Mouse (Mus musculus) heart, embryonic 11.5 days (tissue): Measurements from ENCODE around the gene Txk. TPM values are rescaled to one million over a fixed set of nuclear protein-coding genes. Genes with fewer than 3 reads are reported as not detected.

ENCODE experiments used
- ATAC-seq: fragments of 200-750 bp; cut with Nextera tagmentation; replicated peaks from 2 replicates; pipeline ENCODE4 v1.8.0; 2017; ENCODE audit warnings: moderate library complexity; ENCODE audit not compliant: insufficient number of reproducible peaks, low FRiP score, low TSS enrichment
- H3K27ac ChIP-seq: fragments of 300-500 bp; sonication (generic); 2 replicates; pipeline ENCODE4 v1.5.1; 2014; ENCODE audit warnings: mild to moderate bottlenecking, low read depth, low read length
- H3K27me3 ChIP-seq: fragments of 300-500 bp; sonication (generic); 2 replicates; pipeline ENCODE4 v1.6.1; 2014; ENCODE audit warnings: mild to moderate bottlenecking, low read length, mixed read lengths; ENCODE audit not compliant: control insufficient read depth, insufficient read depth
- H3K36me3 ChIP-seq: fragments of 300-500 bp; sonication (generic); 2 replicates; pipeline ENCODE4 v1.6.1; 2014; ENCODE audit warnings: mild to moderate bottlenecking, low read length, moderate library complexity, mixed read lengths; ENCODE audit not compliant: control insufficient read depth, insufficient read depth
- H3K4me1 ChIP-seq: fragments of 300-500 bp; sonication (generic); 2 replicates; pipeline ENCODE4 v1.6.1; 2014; ENCODE audit warnings: low read length; ENCODE audit not compliant: control insufficient read depth, insufficient read depth
- H3K4me2 ChIP-seq: fragments of 300-500 bp; sonication (generic); 2 replicates; pipeline ENCODE4 v1.6.1; 2014; ENCODE audit warnings: mild to moderate bottlenecking, moderate library complexity
- H3K4me3 ChIP-seq: fragments of 300-500 bp; sonication (generic); 2 replicates; pipeline ENCODE4 v1.5.1; 2014; ENCODE audit warnings: low read depth, low read length
- H3K9ac ChIP-seq: fragments of 300-500 bp; sonication (generic); 2 replicates; pipeline ENCODE4 v1.6.1; 2014; ENCODE audit warnings: mild to moderate bottlenecking, low read depth, low read length, moderate library complexity
- H3K9me3 ChIP-seq: fragments of 300-500 bp; sonication (generic); replicated peaks from 2 replicates; pipeline ENCODE4 v1.6.1; 2016; ENCODE audit warnings: low read length; ENCODE audit not compliant: control insufficient read depth
- WGBS: fragments of 180-500 bp; shearing (Covaris S2); extraction: QIAGEN DNeasy Blood & Tissue Kit; methylation state at CpG from one replicate; pipeline ENCODE4 v1.1.7; 2014; ENCODE audit not compliant: insufficient replicate concordance; 5-methylcytosine and 5-hydroxymethylcytosine counted together
- polyA plus RNA-seq: library from polyadenylated mRNA; unstranded; fragments of >200 nt; fragmentation: Nextera tagmentation; extraction: Ambion mirVana; gene quantifications from 2 replicates; pipeline ENCODE4 v1.2.1, GENCODE M21; 2014

Txk gene
- polyA plus RNA-seq, 1 experiment from 2014 or later, result 0.04 TPM

GRCm38 (mm10) chr5:72710572-72711278, 41.9 kb downstream of the Txk start:
- no peak for ATAC-seq
- Histone ChIP-seq H3K4me3 (no peak overlapping the region), H3K27ac (no peak overlapping the region), H3K36me3 (no peaks in the 10 kb centered on the region), H3K9me3 (no peaks in the 10 kb centered on the region; the same call in 1 of the 2 replicates), H3K4me2 (no peak overlapping the region), H3K9ac (no peak overlapping the region), H3K27me3 (no peaks in the 10 kb centered on the region), H3K4me1 (no peaks in the 10 kb centered on the region)
- WGBS, result 25% methylated on average over 4 of the region's 4 CpGs

- Histone ChIP-seq H3K4me3 (no peak overlapping the region), H3K4me1 (no peaks in the 10 kb centered on the region), H3K27me3 (no peaks in the 10 kb centered on the region), H3K4me2 (no peak overlapping the region), H3K27ac (no peak overlapping the region), H3K9me3 (no peaks in the 10 kb centered on the region; the same call in 1 of the 2 replicates), H3K36me3 (no peaks in the 10 kb centered on the region), H3K9ac (no peak overlapping the region)
- 82% methylated on average over 9 of the region's 9 CpGs for WGBS
- ATAC-seq, result no peak
Observed at GRCm38 (mm10) chr5:72709976-72710375, 42.6 kb downstream of the Txk start.

GRCm38 (mm10) chr5:72709451-72709850, 43.1 kb downstream of the Txk start:
- H3K4me2 ChIP-seq, result no peak overlapping the region
- H3K9me3 ChIP-seq, result no peaks in the 10 kb centered on the region; the same call in 1 of the 2 replicates
- no peak overlapping the region for H3K27ac ChIP-seq
- H3K36me3 ChIP-seq, result no peaks in the 10 kb centered on the region
- 84% methylated on average over 13 of the region's 13 CpGs for WGBS
- H3K4me3 ChIP-seq, result no peak overlapping the region
- H3K9ac ChIP-seq, result no peak overlapping the region
- no peaks in the 10 kb centered on the region for H3K27me3 ChIP-seq
- H3K4me1 ChIP-seq, result no peaks in the 10 kb centered on the region
- no peak for ATAC-seq

GRCm38 (mm10) chr5:72706722-72707121, 45.9 kb downstream of the Txk start:
- Histone ChIP-seq H3K4me2 (no peak overlapping the region), H3K36me3 (no peaks in the 10 kb centered on the region), H3K4me3 (no peak overlapping the region), H3K27me3 (no peaks in the 10 kb centered on the region), H3K4me1 (no peaks in the 10 kb centered on the region), H3K9me3 (no peaks in the 10 kb centered on the region; the same call in 1 of the 2 replicates), H3K9ac (no peak overlapping the region), H3K27ac (no peak overlapping the region)
- no peak for ATAC-seq
- WGBS, result 53% methylated on average over 10 of the region's 10 CpGs

GRCm38 (mm10) chr5:72706095-72706494, 46.5 kb downstream of the Txk start:
- H3K4me1 ChIP-seq, result no peaks in the 10 kb centered on the region
- 53% methylated on average over 10 of the region's 10 CpGs for WGBS
- no peak overlapping the region for H3K4me3 ChIP-seq
- no peak overlapping the region for H3K9ac ChIP-seq
- ATAC-seq, result no peak
- H3K27ac ChIP-seq, result no peak overlapping the region
- no peaks in the 10 kb centered on the region for H3K36me3 ChIP-seq
- no peak overlapping the region for H3K4me2 ChIP-seq
- H3K9me3 ChIP-seq, result no peaks in the 10 kb centered on the region; the same call in 1 of the 2 replicates
- H3K27me3 ChIP-seq, result no peaks in the 10 kb centered on the region

GRCm38 (mm10) chr5:72702202-72702601, 50.4 kb downstream of the Txk start:
- no peaks in the 10 kb centered on the region for H3K4me1 ChIP-seq
- no peak overlapping the region for H3K27ac ChIP-seq
- ATAC-seq, result no peak
- H3K9me3 ChIP-seq, result no peaks in the 10 kb centered on the region; the same call in 1 of the 2 replicates
- H3K4me2 ChIP-seq, result no peak overlapping the region
- H3K27me3 ChIP-seq, result no peaks in the 10 kb centered on the region
- H3K36me3 ChIP-seq, result no peaks in the 10 kb centered on the region
- no peak overlapping the region for H3K9ac ChIP-seq
- no peak overlapping the region for H3K4me3 ChIP-seq

GRCm38 (mm10) chr5:72699500-72699818, 53.1 kb downstream of the Txk start:
- Histone ChIP-seq H3K9ac (no peak overlapping the region), H3K4me1 (no peaks in the 10 kb centered on the region), H3K9me3 (no peaks in the 10 kb centered on the region), H3K4me3 (no peak overlapping the region), H3K36me3 (no peaks in the 10 kb centered on the region), H3K27me3 (no peaks in the 10 kb centered on the region), H3K4me2 (no peak overlapping the region), H3K27ac (no peak overlapping the region)
- no peak for ATAC-seq
- 50% methylated on average over 2 of the region's 2 CpGs for WGBS

GRCm38 (mm10) chr5:72698818-72699499, 53.6 kb downstream of the Txk start:
- H3K9me3 ChIP-seq, result no peaks in the 10 kb centered on the region
- WGBS, result 64% methylated on average over 7 of the region's 7 CpGs
- no peaks in the 10 kb centered on the region for H3K4me1 ChIP-seq
- no peaks in the 10 kb centered on the region for H3K27me3 ChIP-seq
- H3K27ac ChIP-seq, result no peak overlapping the region
- H3K4me2 ChIP-seq, result no peak overlapping the region
- no peak overlapping the region for H3K9ac ChIP-seq
- no peak for ATAC-seq
- H3K4me3 ChIP-seq, result no peak overlapping the region
- no peaks in the 10 kb centered on the region for H3K36me3 ChIP-seq

GRCm38 (mm10) chr5:72698343-72698742, 54.2 kb downstream of the Txk start:
- Histone ChIP-seq H3K4me3 (no peak overlapping the region), H3K4me2 (no peak overlapping the region), H3K4me1 (no peaks in the 10 kb centered on the region), H3K9ac (no peak overlapping the region), H3K9me3 (no peaks in the 10 kb centered on the region), H3K27me3 (no peaks in the 10 kb centered on the region), H3K36me3 (no peaks in the 10 kb centered on the region), H3K27ac (no peak overlapping the region)
- no peak for ATAC-seq
- WGBS, result 62% methylated on average over 3 of the region's 3 CpGs
